Mouse (Mus musculus) induced T-regulatory cell, adult 2 months (primary cell): Measurements from ENCODE around the gene Fam120c.
"Not testable (repeated sequence)": the region's sequence is repeated elsewhere in the genome, so short reads cannot be mapped to it uniquely, and the experiment has no call there.

ENCODE experiments used
- DNase-seq: peaks from one replicate; pipeline ENCODE4 v3.0.0-alpha.2; 2012; ENCODE audit warnings: low read depth

The Fam120c gene

GRCm38 (mm10) chrX:151343761-151344500, at the start of gene Fam120c:
Gene Fam120c, plus strand, starts transcription at chrX:151344175.
- DNase-seq: peak; percentile 91

- DNase-seq: no peak
Measured at GRCm38 (mm10) chrX:151298329-151298728, 45.6 kb upstream of the Fam120c start.

- peak; percentile 23 for DNase-seq
Measured at GRCm38 (mm10) chrX:151313732-151314131, 30.2 kb upstream of the Fam120c start.

GRCm38 (mm10) chrX:151333615-151334014, 10.4 kb upstream of the Fam120c start:
- DNase-seq: no peak

GRCm38 (mm10) chrX:151337804-151338203, 6.2 kb upstream of the Fam120c start:
- no peak for DNase-seq

GRCm38 (mm10) chrX:151344501-151344984, 568 bp downstream of the Fam120c start:
- peak; percentile 73 for DNase-seq

- peak; percentile 23 for DNase-seq
Measured at GRCm38 (mm10) chrX:151345333-151346125, 1.6 kb downstream of the Fam120c start.

GRCm38 (mm10) chrX:151347278-151347677, 3.3 kb downstream of the Fam120c start:
- no peak for DNase-seq

- no peak for DNase-seq
Measured at GRCm38 (mm10) chrX:151349322-151349721, 5.3 kb downstream of the Fam120c start.

GRCm38 (mm10) chrX:151418801-151419200, 74.8 kb downstream of the Fam120c start:
- no peak for DNase-seq

GRCm38 (mm10) chrX:151420791-151421190, 76.8 kb downstream of the Fam120c start:
- DNase-seq: no peak

GRCm38 (mm10) chrX:151443637-151444036, 99.7 kb downstream of the Fam120c start:
- no peak for DNase-seq

- no peak for DNase-seq
Measured at GRCm38 (mm10) chrX:151444189-151444588, 100.2 kb downstream of the Fam120c start.

GRCm38 (mm10) chrX:151488128-151488527, 144.2 kb downstream of the Fam120c start:
- DNase-seq: peak; percentile 22

GRCm38 (mm10) chrX:151493269-151493668, 149.3 kb downstream of the Fam120c start:
- DNase-seq: not testable (repeated sequence)

- no peak for DNase-seq
Measured at GRCm38 (mm10) chrX:151496596-151496995, 152.6 kb downstream of the Fam120c start.

- DNase-seq: peak; percentile 12
Measured at GRCm38 (mm10) chrX:151508536-151508935, 164.6 kb downstream of the Fam120c start.

- no peak for DNase-seq
Measured at GRCm38 (mm10) chrX:151509906-151510305, 165.9 kb downstream of the Fam120c start.

GRCm38 (mm10) chrX:151513066-151513465, 169.1 kb downstream of the Fam120c start:
- DNase-seq: no peak

- DNase-seq: no peak
Measured at GRCm38 (mm10) chrX:151513694-151514093, 169.7 kb downstream of the Fam120c start.

GRCm38 (mm10) chrX:151518181-151518580, 174.2 kb downstream of the Fam120c start:
- peak; percentile 12 for DNase-seq

- no peak for DNase-seq
Measured at GRCm38 (mm10) chrX:151520127-151520457, 176.1 kb downstream of the Fam120c start.
